Mouse (Mus musculus) heart, embryonic 16.5 days (tissue): ENCODE data around the gene Rinl. TPM values are rescaled to one million over a fixed set of nuclear protein-coding genes. Genes with fewer than 3 reads are reported as not detected.

ENCODE experiments used
- ATAC-seq: fragments of 200-750 bp; cut with Nextera tagmentation; replicated peaks from 2 replicates; pipeline ENCODE4 v1.8.0; 2017; ENCODE audit warnings: moderate number of reproducible peaks; ENCODE audit not compliant: insufficient read depth, low FRiP score; ENCODE audit errors: extremely low read depth
- H3K27ac ChIP-seq: fragments of 300-500 bp; sonication (generic); 2 replicates; pipeline ENCODE4 v1.5.1; 2014; ENCODE audit warnings: mild to moderate bottlenecking, low read length, control low read depth, moderate library complexity
- H3K27me3 ChIP-seq: fragments of 300-500 bp; sonication (generic); 2 replicates; pipeline ENCODE4 v1.6.1; 2014; ENCODE audit warnings: low read length, mixed read lengths; ENCODE audit not compliant: control insufficient read depth, insufficient read depth
- H3K36me3 ChIP-seq: fragments of 300-500 bp; sonication (generic); 2 replicates; pipeline ENCODE4 v1.6.1; 2014; ENCODE audit not compliant: control insufficient read depth, insufficient read depth
- H3K4me1 ChIP-seq: fragments of 300-500 bp; sonication (generic); 2 replicates; pipeline ENCODE4 v1.6.1; 2014; ENCODE audit warnings: low read length, mixed read lengths; ENCODE audit not compliant: control insufficient read depth, insufficient read depth
- H3K4me2 ChIP-seq: fragments of 300-500 bp; sonication (generic); 2 replicates; pipeline ENCODE4 v1.6.1; 2014; ENCODE audit warnings: low read depth, mild to moderate bottlenecking, control low read depth, low read length
- H3K4me3 ChIP-seq: fragments of 300-500 bp; sonication (generic); 2 replicates; pipeline ENCODE4 v1.5.1; 2014; ENCODE audit warnings: mild to moderate bottlenecking, control low read depth, low read length
- H3K9ac ChIP-seq: fragments of 300-500 bp; sonication (generic); 2 replicates; pipeline ENCODE4 v1.6.1; 2014; ENCODE audit warnings: low read length, control low read depth
- H3K9me3 ChIP-seq: fragments of 300-500 bp; sonication (generic); replicated peaks from 2 replicates; pipeline ENCODE4 v1.6.1; 2016; ENCODE audit warnings: low read length; ENCODE audit not compliant: control insufficient read depth
- WGBS: fragments of 180-500 bp; shearing (Covaris S2); extraction: QIAGEN DNeasy Blood & Tissue Kit; methylation state at CpG from one replicate; pipeline ENCODE4 v1.1.7; 2014; 5-methylcytosine and 5-hydroxymethylcytosine counted together
- polyA plus RNA-seq: library from polyadenylated mRNA; unstranded; fragments of >200 nt; fragmentation: Nextera tagmentation; extraction: Ambion mirVana; gene quantifications from 2 replicates; pipeline ENCODE4 v1.2.1, GENCODE M21; 2015

Rinl gene
- polyA plus RNA-seq, 1 experiment from 2014 or later, result 11.1 TPM

DNA sequence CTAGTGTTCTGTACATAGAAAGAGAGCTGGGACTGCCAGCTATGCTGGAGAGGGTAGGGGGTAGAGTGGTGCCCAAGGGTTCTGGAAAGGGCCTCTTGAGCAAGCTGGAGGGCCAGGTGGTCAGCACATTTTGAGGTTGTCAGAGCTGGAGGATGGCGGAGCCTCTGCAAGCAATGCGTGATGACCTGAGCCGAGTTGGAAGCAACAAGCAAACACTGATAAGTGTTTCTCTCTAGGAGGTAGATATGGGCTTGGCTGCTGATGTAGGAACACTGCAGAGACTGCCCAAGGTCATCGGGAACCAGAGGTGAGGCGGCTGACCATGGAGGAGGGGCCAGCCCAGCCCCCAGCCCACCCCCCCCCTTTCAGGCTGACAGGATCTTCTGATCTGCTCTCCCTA, 42.2 kb downstream of the Rinl start:
- Histone ChIP-seq H3K36me3 (peaks cover 20% of the 10 kb centered on the region), H3K27me3 (no peaks in the 10 kb centered on the region), H3K9ac (no peak overlapping the region), H3K4me2 (no peak overlapping the region), H3K4me3 (no peak overlapping the region), H3K9me3 (no peaks in the 10 kb centered on the region), H3K4me1 (peaks cover 15% of the 10 kb centered on the region), H3K27ac (no peak overlapping the region)
- no peak for ATAC-seq
- 37% methylated on average over 5 of the region's 5 CpGs for WGBS

DNA sequence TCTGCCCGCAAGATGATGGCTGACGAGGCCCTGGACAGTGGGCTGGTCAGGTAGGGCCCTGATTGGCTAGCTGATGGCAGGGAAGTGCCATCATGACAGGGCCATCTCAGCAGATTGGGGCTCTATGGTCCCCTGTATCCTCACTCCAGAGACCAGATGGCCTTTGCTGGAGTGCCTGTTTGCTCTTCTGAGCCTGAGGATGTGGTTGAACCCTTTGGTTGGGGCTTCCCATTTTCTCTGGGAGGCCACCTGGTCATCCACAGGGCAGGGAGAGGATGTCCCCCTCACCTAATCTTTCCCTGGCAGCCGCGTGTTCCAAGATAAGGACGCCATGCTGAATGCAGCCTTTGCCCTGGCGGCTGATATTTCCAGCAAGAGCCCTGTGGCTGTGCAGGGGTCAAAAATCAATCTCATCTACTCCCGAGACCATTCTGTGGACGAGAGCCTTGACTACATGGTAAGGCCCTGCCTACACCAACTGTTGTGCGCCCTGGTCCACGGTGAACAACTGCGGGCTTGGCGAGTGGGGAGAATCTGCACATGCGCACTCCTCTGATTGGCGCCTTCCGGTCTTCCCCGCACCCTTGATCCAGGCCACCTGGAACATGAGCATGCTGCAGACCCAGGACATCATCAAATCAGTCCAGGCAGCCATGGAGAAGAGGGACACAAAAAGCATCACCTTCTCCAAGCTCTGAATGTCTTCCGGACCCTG, 42.8 kb downstream of the Rinl start:
- WGBS, result 77% methylated on average over 17 of the region's 17 CpGs

DNA sequence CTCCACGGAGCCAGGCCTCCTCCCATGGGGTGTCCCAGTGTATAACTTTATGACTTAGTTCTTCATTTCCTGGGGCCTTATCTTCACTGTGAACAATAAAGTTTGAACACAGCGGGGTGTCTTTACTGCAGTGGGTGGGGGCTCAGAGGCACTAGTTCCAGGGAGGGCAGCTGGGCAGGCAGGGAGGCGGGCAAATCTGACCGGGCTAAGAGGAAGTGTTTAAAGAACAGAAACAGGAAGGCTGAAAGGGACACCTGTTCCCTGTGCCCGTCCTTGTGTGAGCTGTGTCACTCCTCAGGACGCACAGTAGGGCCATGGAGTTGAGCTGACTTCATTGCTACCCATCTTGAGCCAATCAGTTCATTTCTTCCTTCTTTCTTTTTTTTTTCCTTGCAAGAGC, 43.4 kb downstream of the Rinl start:
- 60% methylated on average over 6 of the region's 6 CpGs for WGBS
- no peak overlapping the region for H3K9ac ChIP-seq
- H3K4me1 ChIP-seq, result peaks cover 8% of the 10 kb centered on the region; the same call in 1 of the 2 replicates
- no peak for ATAC-seq
- H3K4me2 ChIP-seq, result no peak overlapping the region
- peaks cover 17% of the 10 kb centered on the region for H3K36me3 ChIP-seq
- no peak overlapping the region for H3K4me3 ChIP-seq
- no peaks in the 10 kb centered on the region for H3K27me3 ChIP-seq
- no peaks in the 10 kb centered on the region for H3K9me3 ChIP-seq
- no peak overlapping the region for H3K27ac ChIP-seq

More for the DNA sequence above, 42.8 kb downstream of the Rinl start:
- H3K27ac ChIP-seq, result no peak overlapping the region
- H3K27me3 ChIP-seq, result no peaks in the 10 kb centered on the region
- no peak overlapping the region for H3K4me2 ChIP-seq
- H3K9me3 ChIP-seq, result no peaks in the 10 kb centered on the region
- H3K36me3 ChIP-seq, result peaks cover 17% of the 10 kb centered on the region
- peaks cover 9% of the 10 kb centered on the region for H3K4me1 ChIP-seq
- no peak overlapping the region for H3K9ac ChIP-seq
- no peak for ATAC-seq
- H3K4me3 ChIP-seq, result no peak overlapping the region

DNA sequence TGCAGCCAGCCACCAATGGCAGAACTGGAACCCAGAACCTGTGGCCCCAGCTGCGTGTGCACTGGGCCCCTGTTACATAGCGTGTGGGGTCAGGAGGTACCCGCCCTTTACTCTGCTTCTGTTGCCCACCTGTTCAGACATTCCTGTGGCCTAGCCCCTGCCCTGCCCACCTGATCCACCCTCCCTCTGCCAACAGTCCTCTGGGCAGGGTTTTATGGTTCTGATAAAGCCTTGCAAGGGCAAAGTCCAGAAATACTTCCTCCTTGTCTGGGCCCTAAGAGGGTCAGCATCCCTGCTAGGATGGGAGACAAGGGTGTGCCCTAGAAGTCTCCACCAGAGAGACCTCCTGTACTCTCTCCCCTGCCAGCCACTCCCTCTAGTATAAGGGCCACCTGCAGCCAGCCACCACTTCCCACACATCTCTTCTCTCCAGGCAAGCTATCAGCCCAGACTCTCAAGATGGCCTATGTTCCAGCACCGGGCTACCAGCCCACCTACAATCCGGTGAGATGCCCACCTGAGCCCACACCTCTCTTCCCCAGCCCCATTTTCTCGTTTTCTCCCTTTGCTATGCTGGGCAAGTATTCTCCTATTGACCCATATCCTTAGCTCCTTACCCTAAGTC, 45.1 kb downstream of the Rinl start, which contains the start of gene Lgals4:
Gene Lgals4 (plus strand): TSS at position 132 of the 625 bp plus-strand sequence.
- no peak for ATAC-seq

DNA sequence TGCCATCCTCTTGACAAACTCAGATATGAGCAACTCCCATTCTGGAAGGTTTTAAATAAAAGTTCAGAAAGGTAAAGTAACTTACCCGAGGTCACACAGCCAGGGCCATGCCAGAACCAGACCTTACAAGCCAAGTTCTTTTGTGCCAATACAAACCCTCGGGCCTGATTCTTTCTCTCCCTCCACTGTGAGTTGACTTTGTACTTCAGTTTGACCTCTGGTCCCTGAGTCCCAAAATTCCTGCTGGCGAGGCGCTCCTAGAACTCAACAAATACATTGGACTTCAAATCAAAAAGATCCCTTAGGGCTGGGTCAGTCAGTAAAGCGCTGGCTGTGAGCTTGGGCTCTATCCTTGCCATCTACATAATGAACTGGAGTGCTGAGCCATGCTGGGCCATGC, 48.2 kb downstream of the Rinl start:
- Histone ChIP-seq H3K4me3 (no peak overlapping the region), H3K4me2 (no peak overlapping the region), H3K27ac (no peak overlapping the region), H3K27me3 (no peaks in the 10 kb centered on the region), H3K4me1 (no peaks in the 10 kb centered on the region), H3K36me3 (no peaks in the 10 kb centered on the region), H3K9ac (no peak overlapping the region), H3K9me3 (no peaks in the 10 kb centered on the region)
- no peak for ATAC-seq
- WGBS, result 78% methylated on average over 5 of the region's 5 CpGs

More for the DNA sequence above, 45.1 kb downstream of the Rinl start, which contains the start of gene Lgals4:
- Histone ChIP-seq H3K4me3 (no peak within 1 kb of the TSS), H3K4me1 (peaks cover 8% of the 10 kb centered on the region; the same call in 1 of the 2 replicates), H3K27me3 (no peaks in the 10 kb centered on the region), H3K9ac (no peak within 1 kb of the TSS), H3K9me3 (no peaks in the 10 kb centered on the region), H3K36me3 (peaks cover 17% of the 10 kb centered on the region), H3K27ac (no peak within 1 kb of the TSS), H3K4me2 (no peak within 1 kb of the TSS)
- WGBS, result 81% methylated on average over 6 of the region's 6 CpGs

DNA sequence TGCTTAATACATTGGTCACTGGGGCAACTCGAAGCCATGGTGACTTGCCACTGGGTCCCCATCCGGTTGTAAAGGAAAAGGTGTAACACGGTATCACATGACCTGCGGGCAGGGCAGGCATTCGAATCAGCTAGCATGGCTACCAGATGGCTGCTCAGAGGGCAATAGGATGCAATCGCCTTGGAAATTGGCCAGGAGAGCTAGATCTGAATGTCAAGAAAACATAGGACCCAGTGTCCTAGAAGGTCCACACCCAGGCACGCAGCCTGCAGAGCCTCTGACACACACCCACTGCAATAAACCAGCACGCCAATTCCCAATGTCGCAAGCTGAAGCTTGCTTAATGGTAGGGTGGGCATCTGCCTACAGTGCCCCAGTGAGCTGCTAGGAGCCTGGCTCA, 49.6 kb downstream of the Rinl start:
- Histone ChIP-seq H3K4me1 (no peaks in the 10 kb centered on the region), H3K27ac (no peak overlapping the region), H3K4me3 (no peak overlapping the region), H3K27me3 (no peaks in the 10 kb centered on the region), H3K4me2 (no peak overlapping the region), H3K9me3 (no peaks in the 10 kb centered on the region), H3K9ac (no peak overlapping the region), H3K36me3 (no peaks in the 10 kb centered on the region)
- WGBS, result 72% methylated on average over 9 of the region's 9 CpGs
- ATAC-seq, result no peak

DNA sequence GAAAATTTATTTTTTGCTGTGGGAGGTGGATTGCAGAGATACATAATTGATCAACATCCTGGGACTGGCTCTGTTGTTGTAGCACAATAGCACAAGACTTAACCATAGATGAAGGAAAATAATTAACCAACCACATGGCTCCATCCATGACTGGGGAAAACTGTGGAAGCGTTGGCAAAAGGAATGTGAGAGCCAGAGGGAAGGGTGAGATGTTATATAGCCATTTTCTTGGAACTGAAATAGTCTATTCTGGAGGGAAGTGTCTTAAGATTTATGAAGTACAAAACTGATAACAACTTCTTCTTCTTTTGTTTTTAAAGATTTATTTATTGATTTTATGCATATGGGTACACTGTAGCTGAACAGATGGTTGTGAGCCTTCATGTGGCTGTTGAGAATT, 58.5 kb downstream of the Rinl start:
- Histone ChIP-seq H3K4me3 (no peak overlapping the region), H3K9ac (no peak overlapping the region), H3K27me3 (no peaks in the 10 kb centered on the region), H3K4me2 (no peak overlapping the region), H3K4me1 (no peaks in the 10 kb centered on the region), H3K27ac (no peak overlapping the region), H3K36me3 (no peaks in the 10 kb centered on the region), H3K9me3 (0 out of 2 replicates have a peak, but pooled peaks cover 2% of the 10 kb centered on the region)
- ATAC-seq, result no peak
- WGBS, result 62% methylated on average over 1 of the region's 1 CpGs

Other genes with a start within 250 kb of the Rinl start
- not detected in 2 replicates for gene Sycn, start 248.1 kb upstream of the Rinl start, polyA plus RNA-seq
- not detected in 2 replicates for gene Nccrp1, start 241.7 kb upstream of the Rinl start, polyA plus RNA-seq
- gene Samd4b, start 190.8 kb upstream of the Rinl start, polyA plus RNA-seq, result 16.0 and 20.6 TPM in 2 replicates
- gene Pak4, start 190.8 kb upstream of the Rinl start, polyA plus RNA-seq, result 25.1 and 30.0 TPM in 2 replicates
- gene Acp7, start 157.6 kb upstream of the Rinl start, polyA plus RNA-seq, result not detected in 2 replicates
- 3.6 TPM in 2 replicates for gene Fbxo27, start 96.1 kb upstream of the Rinl start, polyA plus RNA-seq
- gene Fbxo17, start 72.2 kb upstream of the Rinl start, polyA plus RNA-seq, result 6.7 and 7.5 TPM in 2 replicates
- 122 TPM in 2 replicates for gene Mrps12, start 47.1 kb upstream of the Rinl start, polyA plus RNA-seq
- gene Sars2, start 47.0 kb upstream of the Rinl start, polyA plus RNA-seq, result 20.8 and 21.4 TPM in 2 replicates
- not detected in 2 replicates for gene Ccer2, start 32.8 kb upstream of the Rinl start, polyA plus RNA-seq
- gene Sirt2, start 22.2 kb upstream of the Rinl start, polyA plus RNA-seq, result 60.4 and 65.1 TPM in 2 replicates
- 34.7 and 41.0 TPM in 2 replicates for gene Nfkbib, start 21.5 kb upstream of the Rinl start, polyA plus RNA-seq
- 135 and 139 TPM in 2 replicates for gene Hnrnpl, start 19.6 kb downstream of the Rinl start, polyA plus RNA-seq
- 281 and 288 TPM in 2 replicates for gene Ech1, start 36.2 kb downstream of the Rinl start, polyA plus RNA-seq
- 12.3 and 17.4 TPM in 2 replicates for gene Lgals4, start 44.9 kb downstream of the Rinl start, polyA plus RNA-seq
- 1.5 and 2.1 TPM in 2 replicates for gene Lgals7, start 74.9 kb downstream of the Rinl start, polyA plus RNA-seq
- 0.41 and 0.42 TPM in 2 replicates for gene Capn12, start 92.5 kb downstream of the Rinl start, polyA plus RNA-seq
- 260 and 301 TPM in 2 replicates for gene Actn4, start 173.4 kb downstream of the Rinl start, polyA plus RNA-seq
- gene Eif3k, start 192.9 kb downstream of the Rinl start, polyA plus RNA-seq, result 262 and 283 TPM in 2 replicates
- 6.0 and 12.2 TPM in 2 replicates for gene Map4k1, start 193.1 kb downstream of the Rinl start, polyA plus RNA-seq